Mouse (Mus musculus) forebrain, postnatal 0 days (tissue): ENCODE results near the gene Vps26c. TPM values are rescaled to one million over a fixed set of nuclear protein-coding genes. Genes with fewer than 3 reads are reported as not detected.

ENCODE experiments used
- ATAC-seq: fragments of 200-750 bp; cut with Nextera tagmentation; 2 replicates; pipeline ENCODE4 v1.8.0; 2017; ENCODE audit warnings: mild to moderate bottlenecking, moderate library complexity
- DNase-seq: peaks from one replicate; pipeline ENCODE4 v3.0.0-alpha.2; 2015
- H3K27ac ChIP-seq: fragments of 300-500 bp; sonication (generic); 2 replicates; pipeline ENCODE4 v1.5.1; 2014; ENCODE audit warnings: low read depth, mild to moderate bottlenecking, antibody characterized with exemption, low read length, moderate library complexity, mixed read lengths
- H3K27me3 ChIP-seq: fragments of 300-500 bp; sonication (generic); 2 replicates; pipeline ENCODE4 v1.6.1; 2014; ENCODE audit warnings: mild to moderate bottlenecking, low read length, mixed read lengths; ENCODE audit not compliant: insufficient read depth
- H3K36me3 ChIP-seq: fragments of 300-500 bp; sonication (generic); 2 replicates; pipeline ENCODE4 v1.6.1; 2014; ENCODE audit warnings: mild to moderate bottlenecking, moderate library complexity; ENCODE audit not compliant: insufficient read depth
- H3K4me1 ChIP-seq: fragments of 300-500 bp; sonication (generic); 2 replicates; pipeline ENCODE4 v1.6.1; 2014; ENCODE audit warnings: antibody characterized with exemption; ENCODE audit not compliant: insufficient read depth
- H3K4me2 ChIP-seq: fragments of 300-500 bp; sonication (generic); 2 replicates; pipeline ENCODE4 v1.6.1; 2014; ENCODE audit warnings: low read depth, mild to moderate bottlenecking, moderate library complexity
- H3K4me3 ChIP-seq: fragments of 300-500 bp; sonication (generic); 2 replicates; pipeline ENCODE4 v1.5.1; 2014; ENCODE audit warnings: low read depth, low read length, mixed read lengths
- H3K9ac ChIP-seq: fragments of 300-500 bp; sonication (generic); 2 replicates; pipeline ENCODE4 v1.6.1; 2014; ENCODE audit warnings: mild to moderate bottlenecking
- H3K9me3 ChIP-seq: fragments of 300-500 bp; sonication (generic); 2 replicates; pipeline ENCODE4 v1.6.1; 2016; ENCODE audit warnings: low read length
- CTCF ChIP-seq: sonication (generic); IDR thresholded peaks from 2 replicates; pipeline ENCODE4 v1.5.1; 2016; ENCODE audit warnings: antibody characterized with exemption, control low read depth, low read depth
- WGBS: fragments of 180-500 bp; shearing (Covaris S2); extraction: QIAGEN DNeasy Blood & Tissue Kit; methylation state at CpG from one replicate; pipeline ENCODE4 v1.1.7; 2014; 5-methylcytosine and 5-hydroxymethylcytosine counted together
- polyA plus RNA-seq: library from polyadenylated mRNA; unstranded; fragments of >200 nt; fragmentation: Nextera tagmentation; extraction: Ambion mirVana; gene quantifications from 2 replicates; pipeline ENCODE4 v1.2.1, GENCODE M21; 2015
- total RNA-seq: library from RNA; depleted of rRNA; stranded (reverse); fragments of >200 nt; gene quantifications from 2 replicates; pipeline ENCODE4 v1.2.3, GENCODE M21; 2014; rRNA removed

Gene Vps26c
- total and polyA plus RNA-seq, 2 experiments from 2014 or later, result 55.0 to 72.2 TPM

GRCm38 (mm10) chr16:94449632-94450031 is 77.0 kb downstream of the Vps26c start:
- Histone ChIP-seq H3K4me2 (no peak overlapping the region), H3K27me3 (no peaks in the 10 kb centered on the region), H3K36me3 (peaks cover 78% of the 10 kb centered on the region), H3K9me3 (no peaks in the 10 kb centered on the region), H3K4me1 (no peaks in the 10 kb centered on the region), H3K9ac (no peak overlapping the region), H3K4me3 (no peak overlapping the region), H3K27ac (no peak overlapping the region)
- TF ChIP-seq CTCF, result no peak
- 95% methylated on average over 7 of the region's 7 CpGs for WGBS
- ATAC-seq (no peak), DNase-seq (no peak)

- Histone ChIP-seq H3K27ac (no peak overlapping the region), H3K9me3 (no peaks in the 10 kb centered on the region), H3K4me1 (no peaks in the 10 kb centered on the region), H3K9ac (no peak overlapping the region), H3K4me3 (no peak overlapping the region), H3K36me3 (peaks cover 73% of the 10 kb centered on the region), H3K27me3 (no peaks in the 10 kb centered on the region), H3K4me2 (no peak overlapping the region)
- 0 out of 2 replicates have a peak, but pooled peaks have one; percentile 6 for TF ChIP-seq CTCF
- DNase-seq (no peak), ATAC-seq (no peak)
- WGBS, result 81% methylated on average over 8 of the region's 8 CpGs
These were observed 77.5 kb downstream of the Vps26c start for GRCm38 (mm10) chr16:94449151-94449550.

Other genes with a start within 250 kb of the Vps26c start
- 5.5 and 6.8 TPM in 2 replicates for gene Hlcs, start 213.3 kb downstream of the Vps26c start, total RNA-seq
- gene Hlcs, start 213.3 kb downstream of the Vps26c start, polyA plus RNA-seq, result 2.7 and 5.8 TPM in 2 replicates
- 0.14 and 0.69 TPM in 2 replicates for gene Ripply3, start 198.4 kb downstream of the Vps26c start, total RNA-seq
- gene Ripply3, start 198.4 kb downstream of the Vps26c start, polyA plus RNA-seq, result 0.54 and 0.74 TPM in 2 replicates
- gene Ttc3, start 156.2 kb downstream of the Vps26c start, total RNA-seq, result 1,061 and 1,263 TPM in 2 replicates
- 799 and 1,014 TPM in 2 replicates for gene Ttc3, start 156.2 kb downstream of the Vps26c start, polyA plus RNA-seq
- gene Pigp, start 155.0 kb downstream of the Vps26c start, total RNA-seq, result 87.1 and 88.3 TPM in 2 replicates
- 133 and 151 TPM in 2 replicates for gene Pigp, start 155.0 kb downstream of the Vps26c start, polyA plus RNA-seq
- gene Dyrk1a, start 43.2 kb upstream of the Vps26c start, total RNA-seq, result 68.8 and 101 TPM in 2 replicates
- 10.5 and 13.5 TPM in 2 replicates for gene Dyrk1a, start 43.2 kb upstream of the Vps26c start, polyA plus RNA-seq